Mouse (Mus musculus) lung, postnatal 0 days (tissue): Measurements from ENCODE around the gene Ddx24.

Experiments
- CTCF ChIP-seq: IDR thresholded peaks from 2 replicates; pipeline ENCODE4 v1.5.1; 2016; ENCODE audit warnings: antibody characterized with exemption, mild to moderate bottlenecking
- EP300 ChIP-seq: IDR thresholded peaks from 2 replicates; pipeline ENCODE4 v1.6.1; 2016; ENCODE audit warnings: antibody characterized with exemption, mild to moderate bottlenecking, control low read depth

DNA sequence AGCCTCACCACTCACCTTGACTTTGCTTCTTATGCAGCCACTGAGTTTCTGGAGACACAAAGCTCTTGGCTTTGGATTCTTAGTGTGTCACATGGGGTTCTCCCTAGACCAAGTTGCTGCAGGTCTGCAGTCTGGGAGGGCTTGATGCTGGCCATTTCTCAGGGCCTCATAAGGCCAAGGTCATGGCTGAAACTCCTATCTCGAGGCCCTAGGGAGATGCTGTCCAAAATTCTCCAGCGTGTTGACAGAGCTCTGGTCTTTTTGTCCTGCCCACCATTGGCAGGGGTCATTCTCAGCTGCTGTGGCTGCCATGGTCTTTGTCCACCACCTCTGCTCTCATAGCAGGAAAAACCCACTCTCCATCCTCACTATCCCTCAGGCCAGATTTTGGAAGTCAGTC, 58.5 kb downstream of the Ddx24 start:
- TF ChIP-seq CTCF, result no peak
- TF ChIP-seq EP300, result no peak
